In the genomic region with DNA sequence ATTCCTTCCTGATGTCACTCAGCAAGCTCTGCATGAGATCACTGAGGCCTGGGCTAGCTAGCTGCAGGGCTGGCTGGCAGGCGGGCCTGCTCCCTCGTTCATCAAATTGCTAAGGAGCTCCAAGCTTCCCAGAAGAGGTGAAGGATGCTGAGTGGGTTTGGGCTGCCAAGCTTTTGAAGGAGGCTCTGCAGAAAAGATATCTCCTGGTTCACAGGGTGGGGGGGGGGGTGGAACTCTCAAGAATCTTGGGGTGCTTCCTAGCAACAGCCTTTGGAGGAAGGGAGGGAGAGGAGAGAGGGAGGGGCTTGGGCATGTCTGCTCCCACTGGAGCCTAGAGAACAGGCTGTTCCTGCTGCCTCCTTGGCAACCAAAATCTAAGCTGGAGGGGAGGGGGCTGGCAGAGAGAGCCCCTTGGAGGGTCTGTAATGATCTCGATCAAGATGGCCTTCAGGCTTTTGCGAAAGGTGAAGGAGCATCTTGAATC, we compare ENCODE assay signal across 12 mouse cellular contexts. TPM values are rescaled to one million over a fixed set of nuclear protein-coding genes. Genes with fewer than 3 reads are reported as not detected.
DNase-seq lines count a peak whose midpoint lies in the region; ATAC-seq and TF ChIP-seq lines count a peak whose summit lies in the region.
"Had no signal": no experiment of that assay in that cellular context is flagged by ENCODE, and none has a peak within 500 bp of the region (broad histone marks: within the 10 kb centered on the region; RNA-seq: fewer than 3 reads in every experiment).

No protein-coding gene starts in this region.

- peak overlapping the region; percentile 29 for H3K4me2 ChIP-seq in forebrain, embryonic 16.5 days (ENCODE audit: low read length)
- H3K4me2 ChIP-seq in stomach, postnatal 0 days (replicated peaks; ENCODE audit: low read depth) = no peak overlapping the region
- H3K4me2 ChIP-seq in lung, postnatal 0 days (replicated peaks; ENCODE audit: low read depth, low read length) = no peak overlapping the region

- no peaks in the 10 kb centered on the region for H3K36me3 ChIP-seq in forebrain, embryonic 16.5 days (ENCODE audit: control insufficient read depth, insufficient read depth)
- H3K36me3 ChIP-seq in stomach, postnatal 0 days (ENCODE audit: control insufficient read depth, insufficient read depth, low read length) = no peaks in the 10 kb centered on the region
- H3K36me3 ChIP-seq in lung, postnatal 0 days (ENCODE audit: insufficient read depth, low read length) = no peaks in the 10 kb centered on the region

- no peak overlapping the region for H3K4me3 ChIP-seq in forebrain, embryonic 16.5 days (replicated peaks; ENCODE audit: low read length)
- H3K4me3 ChIP-seq in stomach, postnatal 0 days (ENCODE audit: low read depth, low read length) = no peak overlapping the region
- no peak overlapping the region for H3K4me3 ChIP-seq in lung, postnatal 0 days (ENCODE audit: low read depth, low read length)

- TF ChIP-seq EP300 in stomach, postnatal 0 days (optimal IDR thresholded peaks at IDR 0.05) = no peak
- no peak for TF ChIP-seq EP300 in lung, postnatal 0 days (IDR thresholded peaks at IDR 0.05)

- H3K9ac ChIP-seq in forebrain, embryonic 16.5 days (replicated peaks; ENCODE audit: low read depth, low read length) = peak overlapping the region; percentile 26; the same call in 1 of the 2 replicates
- no peak overlapping the region for H3K9ac ChIP-seq in stomach, postnatal 0 days (ENCODE audit: low read length)
- no peak overlapping the region for H3K9ac ChIP-seq in lung, postnatal 0 days (replicated peaks; ENCODE audit: low read depth)

- 0 out of 2 replicates have a peak, but pooled peaks cover 2% of the 10 kb centered on the region for H3K9me3 ChIP-seq in forebrain, embryonic 16.5 days (ENCODE audit: control insufficient read depth, low read length)
- H3K9me3 ChIP-seq in stomach, postnatal 0 days (ENCODE audit: control insufficient read depth, low read length) = no peaks in the 10 kb centered on the region
- no peaks in the 10 kb centered on the region for H3K9me3 ChIP-seq in lung, postnatal 0 days (ENCODE audit: low read length)

- H3K4me1 ChIP-seq in forebrain, embryonic 16.5 days (replicated peaks; ENCODE audit: control insufficient read depth, insufficient read depth, low read length) = peaks cover 38% of the 10 kb centered on the region
- H3K4me1 ChIP-seq in stomach, postnatal 0 days (replicated peaks; ENCODE audit: control insufficient read depth, insufficient read depth) = peaks cover 7% of the 10 kb centered on the region; the same call in 1 of the 2 replicates
- peaks cover 15% of the 10 kb centered on the region for H3K4me1 ChIP-seq in lung, postnatal 0 days (ENCODE audit: insufficient read depth, low read depth, low read length)

- no peak for TF ChIP-seq CTCF in stomach, postnatal 0 days (IDR thresholded peaks at IDR 0.05; ENCODE audit: low read depth)
- no peak for TF ChIP-seq CTCF in lung, postnatal 0 days (IDR thresholded peaks at IDR 0.05)

- peak; percentile 59 for DNase-seq in layer of hippocampus, adult 11-12 months (ENCODE audit: low spot score)
- no peak for DNase-seq in layer of hippocampus, adult 9-10 months (ENCODE audit: low spot score)
- DNase-seq in left cerebral cortex, postnatal 36 days (ENCODE audit: low spot score in 2 of 2) = peak; percentile 64 to 70
- DNase-seq in right cerebral cortex, postnatal 10 days (ENCODE audit: low spot score in 2 of 2) = peak; percentile 83 to 93
- DNase-seq in stomach, postnatal 0 days (ENCODE audit: low spot score) = no peak
- DNase-seq in lung, postnatal 0 days (ENCODE audit: low spot score) = no peak
- DNase-seq in urinary bladder, postnatal 25 days (ENCODE audit: low spot score) = no peak
- DNase-seq: heart, postnatal 14 days had no signal

- 17% methylated on average over 4 of the region's 4 CpGs for WGBS in forebrain, embryonic 16.5 days
- 63% methylated on average over 4 of the region's 4 CpGs for WGBS in stomach, postnatal 0 days
- WGBS in lung, postnatal 0 days = 46% methylated on average over 4 of the region's 4 CpGs

- intact Hi-C loops in left cerebral cortex, postnatal 36 days (cut with DNase I) = no loop called here

- H3K27me3 ChIP-seq in forebrain, embryonic 16.5 days (replicated peaks; ENCODE audit: control insufficient read depth, insufficient read depth, low read length) = no peaks in the 10 kb centered on the region
- H3K27me3 ChIP-seq in stomach, postnatal 0 days (ENCODE audit: control insufficient read depth, insufficient read depth, low read length) = no peaks in the 10 kb centered on the region
- H3K27me3 ChIP-seq in lung, postnatal 0 days (replicated peaks; ENCODE audit: insufficient read depth, low read length) = no peaks in the 10 kb centered on the region
- H3K27me3 ChIP-seq: Patski had no signal

- peak overlapping the region; percentile 93 for H3K27ac ChIP-seq in forebrain, embryonic 16.5 days (ENCODE audit: low read length)
- H3K27ac ChIP-seq in stomach, postnatal 0 days (replicated peaks) = no peak overlapping the region
- no peak overlapping the region for H3K27ac ChIP-seq in lung, postnatal 0 days (ENCODE audit: low read length)

- ATAC-seq in forebrain, embryonic 16.5 days = peak; percentile 61
- no peak for ATAC-seq in stomach, postnatal 0 days (ENCODE audit: low FRiP score, low TSS enrichment)
- no peak for ATAC-seq in lung, postnatal 0 days
- ATAC-seq: Patski had no signal

RNA-seq across cellular contexts. Expression of gene Thra, which starts 2.0 kb away (rescaled TPM):
- polyA plus RNA-seq in forebrain, embryonic 16.5 days (2015; fragmentation: Nextera tagmentation; extraction: Ambion mirVana) = 177 and 182 TPM in 2 replicates
- total RNA-seq in left cerebral cortex, postnatal 36 days (2021) = 100 to 1,000 TPM; 718 to 779 TPM
- 24.0 and 24.5 TPM in 2 replicates for polyA plus RNA-seq in stomach, postnatal 0 days (2015; fragmentation: Nextera tagmentation; extraction: Ambion mirVana)
- 38.1 and 40.5 TPM in 2 replicates for polyA plus RNA-seq in lung, postnatal 0 days (2015; fragmentation: Nextera tagmentation; extraction: Ambion mirVana)

RNA-seq across cellular contexts. Expression of gene Med24, which starts 9.2 kb away (rescaled TPM):
- polyA plus RNA-seq in forebrain, embryonic 16.5 days (2015; fragmentation: Nextera tagmentation; extraction: Ambion mirVana) = 88.8 and 93.7 TPM in 2 replicates
- total RNA-seq in left cerebral cortex, postnatal 36 days (2021) = 100 to 1,000 TPM; 123 to 133 TPM
- 16.5 and 18.7 TPM in 2 replicates for polyA plus RNA-seq in stomach, postnatal 0 days (2015; fragmentation: Nextera tagmentation; extraction: Ambion mirVana)
- polyA plus RNA-seq in lung, postnatal 0 days (2015; fragmentation: Nextera tagmentation; extraction: Ambion mirVana) = 19.9 and 20.6 TPM in 2 replicates

RNA-seq across cellular contexts. Expression of gene Nr1d1, which starts 36.7 kb away (rescaled TPM):
- 3.8 and 4.0 TPM in 2 replicates for polyA plus RNA-seq in forebrain, embryonic 16.5 days (2015; fragmentation: Nextera tagmentation; extraction: Ambion mirVana)
- total RNA-seq in left cerebral cortex, postnatal 36 days (2021) = 100 to 1,000 TPM; 117 to 141 TPM
- polyA plus RNA-seq in stomach, postnatal 0 days (2015; fragmentation: Nextera tagmentation; extraction: Ambion mirVana) = 7.5 and 7.9 TPM in 2 replicates
- polyA plus RNA-seq in lung, postnatal 0 days (2015; fragmentation: Nextera tagmentation; extraction: Ambion mirVana) = 6.9 and 8.9 TPM in 2 replicates

RNA-seq across cellular contexts. Expression of gene Csf3, which starts 37.4 kb away (rescaled TPM):
- polyA plus RNA-seq in forebrain, embryonic 16.5 days (2015; fragmentation: Nextera tagmentation; extraction: Ambion mirVana) = not detected in 2 replicates
- not detected for total RNA-seq in left cerebral cortex, postnatal 36 days (2021)
- polyA plus RNA-seq in stomach, postnatal 0 days (2015; fragmentation: Nextera tagmentation; extraction: Ambion mirVana) = 0.08 and 0.11 TPM in 2 replicates
- polyA plus RNA-seq in lung, postnatal 0 days (2015; fragmentation: Nextera tagmentation; extraction: Ambion mirVana) = 0.19 TPM in 1 of 2 replicates, not detected in the other
- total RNA-seq: heart, postnatal 14 days; neutrophil, adult 5-6 weeks had no signal
- polyA plus RNA-seq: embryonic facial prominence, embryonic 11.5 days had no signal

RNA-seq across cellular contexts. Expression of gene Psmd3, which starts 56.1 kb away (rescaled TPM):
- polyA plus RNA-seq in forebrain, embryonic 16.5 days (2015; fragmentation: Nextera tagmentation; extraction: Ambion mirVana) = 197 and 201 TPM in 2 replicates
- 100 to 1,000 TPM; 131 to 145 TPM for total RNA-seq in left cerebral cortex, postnatal 36 days (2021)
- 120 and 122 TPM in 2 replicates for polyA plus RNA-seq in stomach, postnatal 0 days (2015; fragmentation: Nextera tagmentation; extraction: Ambion mirVana)
- 105 and 107 TPM in 2 replicates for polyA plus RNA-seq in lung, postnatal 0 days (2015; fragmentation: Nextera tagmentation; extraction: Ambion mirVana)

Comparison
In these comparisons a context has a peak if more than half of its experiments do, and no peak if none do; other contexts are left out.
1. DNase-seq: peak in layer of hippocampus, adult 11-12 months (single experiment), left cerebral cortex, postnatal 36 days (2 of 2) and right cerebral cortex, postnatal 10 days (2 of 2); none in layer of hippocampus, adult 9-10 months (single experiment), stomach, postnatal 0 days (single experiment), lung, postnatal 0 days (single experiment) and urinary bladder, postnatal 25 days (single experiment).